Mouse (Mus musculus) kidney, embryonic 14.5 days (tissue): Measurements from ENCODE around the gene Styxl1. TPM values are rescaled to one million over a fixed set of nuclear protein-coding genes. Genes with fewer than 3 reads are reported as not detected.
A peak's percentile ranks its signal among the peaks of the same experiment; 100 is the strongest.

Experiments used
- ATAC-seq: fragments of 200-750 bp; cut with Nextera tagmentation; 2 replicates; pipeline ENCODE4 v1.8.0; 2017; ENCODE audit warnings: moderate number of reproducible peaks, mild to moderate bottlenecking, moderate TSS enrichment, moderate library complexity; ENCODE audit not compliant: low FRiP score, low TSS enrichment
- H3K27ac ChIP-seq: fragments of 300-500 bp; sonication (generic); 2 replicates; pipeline ENCODE4 v1.5.1; 2014; ENCODE audit warnings: low read depth, mild to moderate bottlenecking, low read length, moderate library complexity, mixed read lengths
- H3K27me3 ChIP-seq: fragments of 300-500 bp; sonication (generic); 2 replicates; pipeline ENCODE4 v1.6.1; 2014; ENCODE audit warnings: mild to moderate bottlenecking, low read length; ENCODE audit not compliant: control insufficient read depth, insufficient read depth
- H3K36me3 ChIP-seq: fragments of 300-500 bp; sonication (generic); 2 replicates; pipeline ENCODE4 v1.6.1; 2014; ENCODE audit warnings: low read length, mixed read lengths; ENCODE audit not compliant: control insufficient read depth, insufficient read depth
- H3K4me1 ChIP-seq: fragments of 300-500 bp; sonication (generic); 2 replicates; pipeline ENCODE4 v1.6.1; 2014; ENCODE audit warnings: low read length, mixed read lengths; ENCODE audit not compliant: control insufficient read depth, insufficient read depth
- H3K4me2 ChIP-seq: fragments of 300-500 bp; sonication (generic); replicated peaks from 2 replicates; pipeline ENCODE4 v1.6.1; 2014; ENCODE audit warnings: low read depth, mild to moderate bottlenecking, low read length
- H3K4me3 ChIP-seq: fragments of 300-500 bp; sonication (generic); 2 replicates; pipeline ENCODE4 v1.5.1; 2014; ENCODE audit warnings: mild to moderate bottlenecking, low read length
- H3K9ac ChIP-seq: fragments of 300-500 bp; sonication (generic); 2 replicates; pipeline ENCODE4 v1.6.1; 2014; ENCODE audit warnings: low read depth, mild to moderate bottlenecking, low read length, moderate library complexity
- H3K9me3 ChIP-seq: fragments of 300-500 bp; sonication (generic); 2 replicates; pipeline ENCODE4 v1.6.1; 2016; ENCODE audit warnings: low read length; ENCODE audit not compliant: control insufficient read depth
- WGBS: fragments of 180-500 bp; shearing (Covaris S2); extraction: QIAGEN DNeasy Blood & Tissue Kit; methylation state at CpG from one replicate; pipeline ENCODE4 v1.1.7; 2014; 5-methylcytosine and 5-hydroxymethylcytosine counted together
- polyA plus RNA-seq: library from polyadenylated mRNA; unstranded; fragments of >200 nt; fragmentation: Nextera tagmentation; extraction: Ambion mirVana; gene quantifications from 2 replicates; pipeline ENCODE4 v1.2.1, GENCODE M21; 2014

Styxl1 gene
- polyA plus RNA-seq, 1 experiment from 2014 or later: 0.72 TPM

DNA sequence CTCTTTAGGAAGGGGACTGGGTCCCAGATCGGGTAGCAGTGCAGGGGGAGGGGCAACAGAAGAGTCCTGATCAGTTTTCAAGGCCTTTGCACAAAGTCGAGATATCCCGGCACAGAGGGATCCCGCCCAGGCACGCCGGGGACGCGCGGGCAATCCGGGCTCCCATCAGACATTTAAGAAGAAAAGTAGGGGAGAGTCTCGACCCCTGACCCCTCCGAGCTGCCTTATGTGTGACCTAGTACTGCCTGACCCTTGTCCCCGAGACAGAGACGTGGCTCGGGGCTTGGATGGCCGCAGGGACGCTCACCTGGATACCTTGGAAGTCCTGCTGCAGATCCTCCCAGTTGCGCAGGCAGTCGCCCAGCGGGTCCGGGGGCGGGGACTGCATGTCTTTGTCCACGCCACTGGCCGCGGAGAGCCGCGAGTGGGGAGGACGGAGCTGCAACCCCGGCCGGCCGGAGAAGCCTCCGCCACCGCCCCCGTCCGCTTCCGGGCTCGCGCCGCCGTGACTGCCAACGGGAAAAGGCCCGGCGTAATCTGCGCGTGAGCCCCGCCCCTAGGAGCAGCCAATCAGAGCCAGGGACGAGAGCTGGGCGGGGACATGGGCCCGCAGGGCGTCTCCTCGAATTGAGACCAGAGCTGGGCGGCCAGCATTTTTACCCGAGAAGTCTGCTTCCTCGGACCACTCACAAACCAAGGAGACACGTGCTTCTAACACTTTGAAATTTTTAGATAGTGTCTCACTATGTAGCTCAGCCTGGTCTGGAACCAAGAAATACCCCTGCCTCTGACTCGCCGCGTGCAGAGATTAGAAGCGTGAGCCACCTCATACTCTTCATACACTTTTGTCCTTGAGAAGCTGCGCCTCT lies 34.2 kb downstream of the Styxl1 start, which contains the start of gene Tmem120a:
Gene Tmem120a (minus strand): TSS at position 708 of the 869 bp plus-strand sequence.
- peak within 1 kb of the TSS; percentile 78; the same call in 1 of the 2 replicates for H3K27ac ChIP-seq
- peak; percentile 93 for ATAC-seq
- H3K4me3 ChIP-seq: peak within 1 kb of the TSS; percentile 61
- H3K9me3 ChIP-seq: no peaks in the 10 kb centered on the region
- WGBS: under 1% methylated on average over 60 of the region's 60 CpGs
- peaks cover 19% of the 10 kb centered on the region for H3K4me1 ChIP-seq
- no peaks in the 10 kb centered on the region for H3K27me3 ChIP-seq
- H3K4me2 ChIP-seq: peak within 1 kb of the TSS; percentile 85
- peaks cover 11% of the 10 kb centered on the region for H3K36me3 ChIP-seq
- H3K9ac ChIP-seq: peak within 1 kb of the TSS; percentile 58

DNA sequence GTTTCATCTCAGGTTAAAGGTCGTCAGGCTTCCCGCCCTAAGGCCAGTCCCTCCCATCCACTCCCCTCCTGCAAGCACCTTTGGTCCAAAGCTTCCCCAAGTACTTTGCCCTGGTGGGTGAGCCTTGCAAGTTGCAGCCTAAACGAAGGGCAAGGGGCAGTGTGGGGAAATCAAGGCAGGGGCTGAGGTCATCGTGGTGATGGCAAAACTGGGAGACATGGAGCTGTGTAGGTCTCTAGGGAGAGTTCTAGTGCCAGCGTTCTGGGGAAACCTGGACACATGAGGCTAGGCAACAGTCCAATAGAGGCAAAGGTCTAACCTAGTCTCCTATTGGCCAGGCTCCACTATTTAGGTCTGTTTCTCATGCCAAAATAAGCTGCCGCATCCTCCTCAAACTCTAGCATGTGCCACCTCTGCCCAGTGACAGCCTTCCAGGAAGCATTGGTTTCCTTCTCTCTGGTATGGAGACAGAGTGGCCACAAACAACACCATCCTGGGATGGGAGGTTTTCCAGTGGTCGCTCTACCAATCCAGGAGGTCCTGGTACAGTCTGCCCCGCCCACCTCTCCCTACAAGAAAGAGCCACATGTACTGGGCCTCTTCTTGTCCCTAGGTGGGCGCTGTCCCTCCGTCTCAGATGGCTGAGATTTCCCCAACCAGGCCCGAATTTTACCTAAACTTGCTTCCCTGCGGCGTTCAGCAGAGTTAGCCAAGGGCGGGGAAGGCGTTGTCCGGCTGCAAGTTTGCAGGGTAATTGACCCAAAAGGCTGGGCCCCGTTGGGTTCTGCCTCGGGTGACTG lies 35.0 kb downstream of the Styxl1 start:
- peak overlapping the region; percentile 58 for H3K9ac ChIP-seq
- WGBS: 18% methylated on average over 18 of the region's 18 CpGs
- H3K36me3 ChIP-seq: peaks cover 11% of the 10 kb centered on the region
- peaks cover 19% of the 10 kb centered on the region for H3K4me1 ChIP-seq
- peak overlapping the region; percentile 61 for H3K4me3 ChIP-seq
- ATAC-seq: peak; percentile 71
- H3K9me3 ChIP-seq: no peaks in the 10 kb centered on the region
- H3K27ac ChIP-seq: peak overlapping the region; percentile 62; the same call in 1 of the 2 replicates
- H3K4me2 ChIP-seq: peak overlapping the region; percentile 85
- H3K27me3 ChIP-seq: no peaks in the 10 kb centered on the region

DNA sequence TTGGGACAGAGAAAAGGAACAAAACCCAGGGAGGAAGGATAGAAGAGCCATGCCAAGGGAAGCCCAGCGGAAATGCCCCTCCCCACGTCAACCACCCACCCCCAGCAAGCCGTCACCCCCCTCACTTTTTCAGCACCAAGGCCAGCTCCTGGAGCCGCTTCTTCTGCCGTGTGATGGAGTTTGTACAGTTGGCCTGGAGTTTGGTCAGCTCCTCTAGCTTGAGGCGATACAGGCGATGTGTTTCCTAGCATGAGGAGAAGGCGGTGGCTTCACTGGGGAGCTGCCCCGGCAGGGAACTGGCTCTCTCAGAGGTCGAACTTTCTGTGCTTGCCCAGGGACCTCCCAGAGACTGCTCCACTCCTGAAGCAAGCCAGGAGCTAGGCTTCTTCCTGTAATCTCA lies 36.0 kb downstream of the Styxl1 start:
- Histone ChIP-seq H3K4me1 (peaks cover 19% of the 10 kb centered on the region), H3K9me3 (no peaks in the 10 kb centered on the region), H3K4me2 (no peak overlapping the region; the same call in 1 of the 2 replicates), H3K9ac (no peak overlapping the region), H3K27ac (no peak overlapping the region), H3K27me3 (no peaks in the 10 kb centered on the region), H3K36me3 (peaks cover 13% of the 10 kb centered on the region), H3K4me3 (no peak overlapping the region)
- ATAC-seq: no peak
- WGBS: 58% methylated on average over 10 of the region's 10 CpGs

- 20% methylated on average over 6 of the region's 6 CpGs for WGBS
- Histone ChIP-seq H3K9ac (no peak overlapping the region), H3K9me3 (no peaks in the 10 kb centered on the region), H3K27ac (no peak overlapping the region), H3K4me3 (no peak overlapping the region), H3K4me1 (peaks cover 9% of the 10 kb centered on the region), H3K4me2 (no peak overlapping the region), H3K36me3 (peaks cover 52% of the 10 kb centered on the region), H3K27me3 (no peaks in the 10 kb centered on the region)
- ATAC-seq: no peak
Observed at GRCm38 (mm10) chr5:135738266-135738665, 39.9 kb downstream of the Styxl1 start.

GRCm38 (mm10) chr5:135737154-135737553 lies 41.0 kb downstream of the Styxl1 start:
- WGBS: 83% methylated on average over 7 of the region's 7 CpGs
- no peak overlapping the region for H3K4me2 ChIP-seq
- no peaks in the 10 kb centered on the region for H3K9me3 ChIP-seq
- peaks cover 63% of the 10 kb centered on the region for H3K36me3 ChIP-seq
- no peaks in the 10 kb centered on the region for H3K4me1 ChIP-seq
- H3K4me3 ChIP-seq: no peak overlapping the region
- H3K27ac ChIP-seq: no peak overlapping the region
- ATAC-seq: no peak
- H3K27me3 ChIP-seq: no peaks in the 10 kb centered on the region
- no peak overlapping the region for H3K9ac ChIP-seq

GRCm38 (mm10) chr5:135736544-135736943 lies 41.6 kb downstream of the Styxl1 start:
- Histone ChIP-seq H3K9me3 (no peaks in the 10 kb centered on the region), H3K27me3 (no peaks in the 10 kb centered on the region), H3K36me3 (peaks cover 64% of the 10 kb centered on the region), H3K27ac (no peak overlapping the region), H3K9ac (no peak overlapping the region), H3K4me2 (no peak overlapping the region), H3K4me3 (no peak overlapping the region), H3K4me1 (no peaks in the 10 kb centered on the region)
- no peak for ATAC-seq
- 91% methylated on average over 16 of the region's 16 CpGs for WGBS

DNA sequence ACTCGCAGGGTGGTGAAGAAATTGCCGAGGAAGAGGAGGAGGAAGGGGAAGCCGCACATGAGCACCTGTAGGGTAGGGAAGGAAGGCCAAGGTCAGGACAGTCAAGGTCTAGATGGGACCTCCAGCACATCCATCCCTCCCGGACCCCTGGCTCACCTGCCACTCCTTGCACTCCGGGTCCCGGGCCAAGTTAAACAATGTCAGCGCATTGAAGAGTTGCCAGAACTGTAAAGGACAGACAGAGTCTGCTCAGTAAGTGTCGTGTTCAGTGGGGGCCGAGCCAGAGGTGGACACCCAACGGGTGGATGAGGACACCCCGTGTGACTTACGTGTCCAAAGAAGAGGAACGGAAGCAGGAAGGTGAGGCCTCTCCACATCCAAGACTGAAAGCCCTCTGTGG lies 42.4 kb downstream of the Styxl1 start:
- no peak for ATAC-seq
- Histone ChIP-seq H3K27me3 (no peaks in the 10 kb centered on the region), H3K9me3 (no peaks in the 10 kb centered on the region), H3K36me3 (peaks cover 66% of the 10 kb centered on the region), H3K4me1 (no peaks in the 10 kb centered on the region), H3K27ac (no peak overlapping the region), H3K9ac (no peak overlapping the region), H3K4me3 (no peak overlapping the region), H3K4me2 (no peak overlapping the region)
- 88% methylated on average over 13 of the region's 13 CpGs for WGBS

- Histone ChIP-seq H3K4me3 (no peak overlapping the region), H3K27me3 (no peaks in the 10 kb centered on the region), H3K9ac (no peak overlapping the region), H3K4me1 (no peaks in the 10 kb centered on the region), H3K9me3 (no peaks in the 10 kb centered on the region), H3K27ac (no peak overlapping the region), H3K4me2 (no peak overlapping the region), H3K36me3 (peaks cover 82% of the 10 kb centered on the region)
- WGBS: 94% methylated on average over 40 of the region's 42 CpGs
- ATAC-seq: no peak
Observed at GRCm38 (mm10) chr5:135734057-135734680, 44.0 kb downstream of the Styxl1 start.
